Mouse (Mus musculus) heart, adult 2 months (tissue): Measurements from ENCODE around the gene Wwc2.

Experiments
- CTCF ChIP-seq: fragments of 200-600 bp; IDR thresholded peaks from 2 replicates; pipeline ENCODE4 v1.8.1; 2022; ENCODE audit warnings: antibody characterized with exemption, mild to moderate bottlenecking, moderate library complexity
- POLR2A ChIP-seq: fragments of 200-500 bp; IDR thresholded peaks from 2 replicates; pipeline ENCODE4 v1.6.1; 2011; ENCODE audit warnings: mild to moderate bottlenecking, low read depth, low read length, control low read depth; ENCODE audit not compliant: insufficient read depth

GRCm38 (mm10) chr8:47995391-47995790 is 4.7 kb upstream of the Wwc2 start:
- TF ChIP-seq CTCF (no peak), POLR2A (no peak)
